Mouse (Mus musculus) cortical plate, adult 2 months (tissue): ENCODE measurements around the gene Prm1. TPM values are rescaled to one million over a fixed set of nuclear protein-coding genes. Genes with fewer than 3 reads are reported as not detected.

Source experiments
- H3K27ac ChIP-seq: fragments of 200-500 bp; 2 replicates; pipeline ENCODE4 v1.5.1; 2012; ENCODE audit warnings: low read length, control low read depth, inconsistent platforms; ENCODE audit not compliant: insufficient read depth
- H3K4me1 ChIP-seq: fragments of 200-500 bp; 2 replicates; pipeline ENCODE4 v1.6.1; 2011; ENCODE audit warnings: low read length; ENCODE audit not compliant: control insufficient read depth, insufficient read depth
- H3K4me3 ChIP-seq: fragments of 200-500 bp; 2 replicates; pipeline ENCODE4 v1.5.1; 2011; ENCODE audit warnings: mild to moderate bottlenecking, low read length, control low read depth; ENCODE audit not compliant: insufficient read depth
- CTCF ChIP-seq: fragments of 200-500 bp; IDR thresholded peaks from 2 replicates; pipeline ENCODE4 v1.5.1; 2011; ENCODE audit warnings: mild to moderate bottlenecking, control low read depth, low read length; ENCODE audit not compliant: insufficient read depth; ENCODE audit errors: extremely low read depth
- POLR2A ChIP-seq: fragments of 200-500 bp; IDR thresholded peaks from 2 replicates; pipeline ENCODE4 v1.6.1; 2011; ENCODE audit warnings: mild to moderate bottlenecking, low read length, control low read depth; ENCODE audit not compliant: insufficient read depth; ENCODE audit errors: extremely low read depth
- polyA plus RNA-seq: library from polyadenylated mRNA; depleted of rRNA; stranded (reverse); fragments of >200 nt; gene quantifications from 2 replicates; pipeline ENCODE4 v1.2.3, GENCODE M21; 2012; rRNA removed

Prm1 gene
- polyA plus RNA-seq, 1 experiment: not detected

DNA sequence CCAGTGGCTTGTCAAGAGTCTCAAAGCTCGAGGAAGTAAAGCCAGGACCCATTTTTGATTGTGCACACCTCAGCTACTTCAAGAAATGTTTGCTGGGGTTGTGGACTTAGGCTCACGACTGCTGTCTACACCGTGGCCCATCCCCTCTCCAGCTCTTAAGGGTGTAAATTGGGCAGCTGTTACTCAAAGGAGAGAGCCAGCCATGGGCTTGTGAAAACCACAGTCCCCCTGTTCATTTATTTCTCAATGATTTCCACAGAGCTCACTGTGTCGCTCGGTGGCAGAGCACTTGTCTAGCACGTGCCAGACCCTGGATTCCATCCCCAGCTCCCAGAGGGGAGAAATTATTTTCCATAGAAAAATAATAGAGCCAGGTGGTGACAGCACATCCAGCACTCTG lies 49.5 kb downstream of the Prm1 start:
- Histone ChIP-seq H3K4me3 (no peak overlapping the region), H3K4me1 (no peaks in the 10 kb centered on the region), H3K27ac (no peak overlapping the region)
- TF ChIP-seq CTCF (no peak), POLR2A (no peak)

DNA sequence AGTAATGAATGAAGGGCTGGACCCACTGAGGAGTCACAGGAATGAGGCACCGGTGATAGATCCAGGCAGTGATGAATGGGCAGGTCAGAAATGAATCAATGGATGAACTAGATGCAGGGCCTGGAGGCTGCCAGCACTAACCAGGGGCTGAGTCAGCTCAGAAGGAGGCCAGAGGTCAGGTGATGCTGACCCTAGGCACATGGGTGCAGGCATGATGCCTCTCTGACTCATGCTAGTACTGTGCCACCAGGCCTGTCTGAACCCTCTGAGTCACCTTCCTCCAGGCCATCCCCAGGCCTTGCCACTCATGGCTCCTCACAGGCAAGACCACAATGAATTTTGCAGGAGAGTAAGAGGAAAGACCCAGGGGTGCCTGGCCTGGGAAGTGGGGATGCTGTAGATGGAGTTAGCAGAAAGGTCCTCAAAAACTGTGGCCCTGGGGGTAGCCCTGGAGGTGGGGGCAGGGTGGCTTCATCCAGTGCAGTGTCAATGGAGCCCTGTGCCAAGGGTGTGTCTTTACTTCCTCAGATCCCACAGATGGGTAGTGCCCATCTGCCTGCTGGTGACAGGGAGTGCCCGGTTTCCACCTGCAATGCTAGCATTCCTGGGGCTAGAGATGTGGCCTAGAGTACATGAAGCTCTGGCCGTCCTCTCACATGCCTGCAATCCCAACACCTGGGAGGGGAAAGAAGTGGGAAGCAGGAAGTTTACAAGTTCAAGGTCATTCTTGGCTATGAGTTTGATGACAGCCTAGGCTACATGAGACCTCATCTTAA lies 50.9 kb downstream of the Prm1 start:
- H3K4me3 ChIP-seq: no peak overlapping the region
- TF ChIP-seq CTCF: no peak
- no peak for TF ChIP-seq POLR2A
- no peak overlapping the region for H3K27ac ChIP-seq
- no peaks in the 10 kb centered on the region for H3K4me1 ChIP-seq

- Histone ChIP-seq H3K4me3 (no peak overlapping the region), H3K27ac (no peak overlapping the region), H3K4me1 (no peaks in the 10 kb centered on the region)
- TF ChIP-seq POLR2A (no peak), CTCF (no peak)
These were observed 55.8 kb downstream of the Prm1 start for GRCm38 (mm10) chr16:10749824-10750223.

DNA sequence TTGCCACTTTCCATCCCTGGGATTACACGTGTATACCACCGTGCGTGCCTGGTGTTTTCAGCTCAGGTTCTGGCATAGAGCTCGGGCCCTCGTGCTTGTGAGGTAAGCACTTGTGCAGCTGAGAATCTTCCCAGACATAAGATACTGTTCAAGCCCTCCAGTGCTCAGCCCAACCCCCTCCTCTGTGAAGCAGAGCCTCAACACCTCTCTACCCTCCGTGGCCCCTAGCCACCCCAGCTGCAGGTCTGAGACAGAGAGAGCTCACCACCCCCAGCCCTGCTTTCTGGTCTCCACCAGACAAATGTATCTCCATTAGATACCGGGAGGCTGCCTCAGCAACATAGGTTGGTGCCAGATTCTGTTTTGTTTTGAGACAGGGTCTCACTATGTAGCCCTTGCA lies 56.4 kb downstream of the Prm1 start:
- H3K27ac ChIP-seq: no peak overlapping the region

More for the DNA sequence above, 56.4 kb downstream of the Prm1 start:
- no peaks in the 10 kb centered on the region for H3K4me1 ChIP-seq
- no peak overlapping the region for H3K4me3 ChIP-seq
- TF ChIP-seq CTCF: no peak
- TF ChIP-seq POLR2A: no peak

Other genes starting within 250 kb of the Prm1 start
- 0.71 and 0.81 TPM in 2 replicates for gene Socs1, start 20.3 kb downstream of the Prm1 start, polyA plus RNA-seq
- not detected in 2 replicates for gene Tnp2, start 17.2 kb downstream of the Prm1 start, polyA plus RNA-seq
- gene Prm3, start 14.9 kb downstream of the Prm1 start, polyA plus RNA-seq: not detected in 2 replicates
- not detected in 2 replicates for gene Prm2, start 9.7 kb downstream of the Prm1 start, polyA plus RNA-seq
- gene Gm11172, start 7.1 kb upstream of the Prm1 start, polyA plus RNA-seq: not detected in 2 replicates
- 0.25 and 0.29 TPM in 2 replicates for gene Rmi2, start 29.2 kb upstream of the Prm1 start, polyA plus RNA-seq